Mouse (Mus musculus) heart, embryonic 16.5 days (tissue): ENCODE data around the gene Maz. TPM values are rescaled to one million over a fixed set of nuclear protein-coding genes. Genes with fewer than 3 reads are reported as not detected.

ENCODE experiments used
- ATAC-seq: fragments of 200-750 bp; cut with Nextera tagmentation; replicated peaks from 2 replicates; pipeline ENCODE4 v1.8.0; 2017; ENCODE audit warnings: moderate number of reproducible peaks; ENCODE audit not compliant: insufficient read depth, low FRiP score; ENCODE audit errors: extremely low read depth
- H3K27ac ChIP-seq: fragments of 300-500 bp; sonication (generic); 2 replicates; pipeline ENCODE4 v1.5.1; 2014; ENCODE audit warnings: mild to moderate bottlenecking, low read length, control low read depth, moderate library complexity
- H3K27me3 ChIP-seq: fragments of 300-500 bp; sonication (generic); 2 replicates; pipeline ENCODE4 v1.6.1; 2014; ENCODE audit warnings: low read length, mixed read lengths; ENCODE audit not compliant: control insufficient read depth, insufficient read depth
- H3K36me3 ChIP-seq: fragments of 300-500 bp; sonication (generic); 2 replicates; pipeline ENCODE4 v1.6.1; 2014; ENCODE audit not compliant: control insufficient read depth, insufficient read depth
- H3K4me1 ChIP-seq: fragments of 300-500 bp; sonication (generic); 2 replicates; pipeline ENCODE4 v1.6.1; 2014; ENCODE audit warnings: low read length, mixed read lengths; ENCODE audit not compliant: control insufficient read depth, insufficient read depth
- H3K4me2 ChIP-seq: fragments of 300-500 bp; sonication (generic); 2 replicates; pipeline ENCODE4 v1.6.1; 2014; ENCODE audit warnings: low read depth, mild to moderate bottlenecking, control low read depth, low read length
- H3K4me3 ChIP-seq: fragments of 300-500 bp; sonication (generic); 2 replicates; pipeline ENCODE4 v1.5.1; 2014; ENCODE audit warnings: mild to moderate bottlenecking, control low read depth, low read length
- H3K9ac ChIP-seq: fragments of 300-500 bp; sonication (generic); 2 replicates; pipeline ENCODE4 v1.6.1; 2014; ENCODE audit warnings: low read length, control low read depth
- H3K9me3 ChIP-seq: fragments of 300-500 bp; sonication (generic); replicated peaks from 2 replicates; pipeline ENCODE4 v1.6.1; 2016; ENCODE audit warnings: low read length; ENCODE audit not compliant: control insufficient read depth
- WGBS: fragments of 180-500 bp; shearing (Covaris S2); extraction: QIAGEN DNeasy Blood & Tissue Kit; methylation state at CpG from one replicate; pipeline ENCODE4 v1.1.7; 2014; 5-methylcytosine and 5-hydroxymethylcytosine counted together
- polyA plus RNA-seq: library from polyadenylated mRNA; unstranded; fragments of >200 nt; fragmentation: Nextera tagmentation; extraction: Ambion mirVana; gene quantifications from 2 replicates; pipeline ENCODE4 v1.2.1, GENCODE M21; 2015

Maz gene
- polyA plus RNA-seq, 1 experiment from 2014 or later: 31.5 TPM

DNA sequence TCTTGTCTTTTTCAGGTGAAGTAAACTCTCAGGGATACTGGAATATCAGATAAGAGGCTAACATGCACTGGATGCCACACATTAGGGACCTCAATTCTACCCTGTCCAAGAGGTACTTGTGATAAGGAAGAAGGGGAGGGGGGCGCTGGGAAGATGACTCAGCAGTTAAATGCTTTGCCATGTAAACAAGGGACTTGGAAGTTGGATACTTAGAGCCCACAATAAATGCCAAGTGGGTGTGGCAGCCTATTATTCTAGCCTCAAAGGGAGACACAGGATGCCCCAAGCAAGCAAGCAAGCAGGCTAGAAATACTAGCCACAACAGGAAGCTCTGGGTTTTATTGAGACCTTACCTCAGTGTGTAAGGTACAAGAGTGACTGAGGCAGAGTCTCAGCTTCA is 4.4 kb upstream of the Maz start:
- Histone ChIP-seq H3K27me3 (no peaks in the 10 kb centered on the region), H3K9me3 (no peaks in the 10 kb centered on the region), H3K36me3 (peaks cover 55% of the 10 kb centered on the region), H3K27ac (no peak overlapping the region), H3K4me3 (no peak overlapping the region), H3K4me2 (no peak overlapping the region), H3K9ac (no peak overlapping the region), H3K4me1 (peaks cover 7% of the 10 kb centered on the region)
- 60% methylated on average over 1 of the region's 1 CpGs for WGBS
- ATAC-seq: no peak

DNA sequence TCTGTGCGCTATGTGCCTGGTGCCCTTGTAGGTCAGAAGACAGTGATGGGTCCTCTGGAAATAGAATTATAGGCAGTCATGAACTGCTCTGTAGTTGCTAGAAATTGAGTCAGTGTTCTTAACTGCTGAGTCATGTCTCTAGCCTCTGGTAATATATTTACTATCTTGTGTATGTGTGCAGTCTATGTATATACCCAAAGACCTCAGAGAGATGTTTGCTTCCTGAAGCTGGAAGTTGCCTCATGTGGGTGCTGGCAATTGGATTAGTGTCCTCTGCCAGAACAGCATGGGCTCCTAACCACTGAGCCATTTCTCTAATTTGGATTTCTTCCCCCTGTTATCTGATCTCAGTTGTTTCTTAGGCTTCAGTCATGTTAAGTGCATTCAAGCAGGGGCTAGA is 3.3 kb upstream of the Maz start:
- Histone ChIP-seq H3K4me1 (peaks cover 7% of the 10 kb centered on the region), H3K9ac (no peak overlapping the region), H3K9me3 (no peaks in the 10 kb centered on the region), H3K4me3 (no peak overlapping the region), H3K4me2 (no peak overlapping the region), H3K27ac (no peak overlapping the region), H3K36me3 (peaks cover 51% of the 10 kb centered on the region), H3K27me3 (no peaks in the 10 kb centered on the region)
- WGBS: 100% methylated on average over 1 of the region's 1 CpGs
- no peak for ATAC-seq

DNA sequence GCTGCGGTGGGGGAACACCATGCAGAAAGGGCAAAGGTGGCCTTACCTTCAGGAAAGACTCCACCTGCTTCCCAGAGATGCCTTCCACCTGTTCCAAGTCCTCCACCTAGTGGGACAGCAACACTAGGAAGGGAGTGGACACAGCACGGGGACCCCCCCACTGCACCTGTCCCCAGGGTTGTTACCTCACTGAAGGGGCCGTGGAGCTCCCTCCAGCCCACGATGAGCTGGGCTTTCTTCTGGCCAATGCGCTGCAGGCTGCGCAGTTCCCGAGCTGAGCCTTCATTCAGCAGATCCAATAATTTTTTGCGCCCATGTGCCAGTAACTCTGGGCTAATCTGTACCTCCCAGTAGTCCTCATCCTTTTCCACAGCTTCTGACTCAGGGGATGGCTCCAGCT is 1.0 kb upstream of the Maz start:
- WGBS: 59% methylated on average over 8 of the region's 8 CpGs
- ATAC-seq: no peak
- Histone ChIP-seq H3K9me3 (no peaks in the 10 kb centered on the region), H3K4me1 (peaks cover 27% of the 10 kb centered on the region), H3K36me3 (peaks cover 41% of the 10 kb centered on the region), H3K27ac (peak overlapping the region; percentile 100), H3K9ac (peak overlapping the region; percentile 99), H3K4me3 (peak overlapping the region; percentile 94), H3K4me2 (peak overlapping the region; percentile 81), H3K27me3 (no peaks in the 10 kb centered on the region)

DNA sequence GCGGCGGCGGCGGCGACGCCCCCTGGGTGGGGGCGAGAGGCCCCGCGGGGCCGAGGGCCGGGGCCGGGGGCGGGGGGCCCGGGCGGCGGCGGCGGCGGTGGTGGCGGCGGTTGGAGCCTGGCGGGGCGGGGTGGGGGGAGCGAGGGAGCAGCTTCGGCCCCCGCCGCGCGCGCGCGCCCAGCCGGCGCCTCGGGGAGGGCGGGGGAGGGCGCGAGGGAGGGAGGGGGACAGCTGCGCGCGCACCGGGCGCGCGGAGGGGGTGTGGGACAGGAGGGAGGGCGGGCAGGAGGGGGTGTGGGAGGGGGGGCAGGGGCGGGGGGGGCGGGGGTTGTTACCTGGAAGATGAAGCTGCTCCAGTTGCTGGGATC is 237 bp downstream of the Maz start:
- Histone ChIP-seq H3K4me3 (peak overlapping the region; percentile 94), H3K4me2 (peak overlapping the region; percentile 92), H3K4me1 (peaks cover 37% of the 10 kb centered on the region), H3K36me3 (peaks cover 38% of the 10 kb centered on the region), H3K9me3 (no peaks in the 10 kb centered on the region), H3K27me3 (no peaks in the 10 kb centered on the region), H3K27ac (peak overlapping the region; percentile 100), H3K9ac (peak overlapping the region; percentile 99)
- WGBS: no CpG with 5 or more reads among the region's 48 CpGs
- ATAC-seq: no peak; the same call in 1 of the 2 replicates

DNA sequence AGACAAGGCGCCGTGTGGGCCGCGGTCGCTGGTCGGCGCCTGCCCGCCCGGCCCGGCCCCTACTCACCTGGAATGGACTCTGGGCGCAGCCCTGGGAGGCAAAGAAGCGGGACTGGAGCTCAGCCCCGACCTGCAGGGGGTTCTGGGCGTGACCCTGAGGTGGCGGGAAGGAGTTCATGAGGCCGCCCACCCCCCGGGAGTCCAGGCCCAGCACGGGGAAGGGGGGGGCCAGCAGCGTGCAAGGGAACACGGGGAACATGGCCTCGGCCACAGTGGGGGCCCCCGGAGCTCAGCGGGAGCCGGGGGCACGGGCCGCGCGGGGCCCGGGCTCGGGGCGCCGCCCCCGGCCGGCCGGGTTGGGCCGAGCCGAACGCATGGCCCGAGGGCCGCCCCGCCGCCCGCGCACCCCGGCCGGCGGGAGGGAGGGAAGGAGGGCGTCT is 656 bp downstream of the Maz start:
- H3K4me3 ChIP-seq: peak overlapping the region; percentile 94
- H3K4me2 ChIP-seq: peak overlapping the region; percentile 92
- peak overlapping the region; percentile 100 for H3K27ac ChIP-seq
- WGBS: under 1% methylated on average over 23 of the region's 48 CpGs
- peaks cover 41% of the 10 kb centered on the region for H3K4me1 ChIP-seq
- peak overlapping the region; percentile 99 for H3K9ac ChIP-seq
- ATAC-seq: peak; percentile 24
- no peaks in the 10 kb centered on the region for H3K9me3 ChIP-seq
- H3K36me3 ChIP-seq: peaks cover 36% of the 10 kb centered on the region
- H3K27me3 ChIP-seq: no peaks in the 10 kb centered on the region

DNA sequence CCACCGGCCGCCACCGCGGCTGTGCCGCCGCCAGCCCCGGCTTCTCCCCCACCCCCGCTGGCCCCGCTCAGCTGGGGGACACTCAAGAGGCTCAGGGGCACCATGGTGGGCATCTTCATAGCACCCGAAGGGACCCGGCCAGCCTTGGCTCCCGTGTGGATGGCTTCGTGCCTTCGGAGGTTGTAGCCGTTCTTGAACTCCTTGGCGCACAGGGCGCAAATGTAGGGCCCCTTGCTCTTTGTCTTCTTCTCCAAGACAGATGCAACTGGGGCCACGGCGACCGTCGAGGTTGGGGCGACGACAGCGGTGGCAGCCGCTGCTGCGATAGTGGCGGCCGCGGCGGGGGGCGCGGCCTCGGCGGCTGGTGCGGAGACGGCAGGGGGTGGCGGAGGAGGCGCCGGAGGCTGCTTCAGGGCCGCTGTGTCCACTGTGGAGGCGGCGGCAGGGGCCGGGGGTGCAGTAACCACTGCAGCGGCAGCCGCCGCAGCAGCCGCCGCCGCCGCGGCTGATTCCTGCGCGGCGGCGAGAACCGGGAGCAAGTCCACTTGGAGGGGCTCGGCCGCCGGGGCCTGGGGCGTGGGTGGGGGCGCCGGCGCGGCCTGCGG is 1.2 kb downstream of the Maz start:
- Histone ChIP-seq H3K36me3 (peaks cover 30% of the 10 kb centered on the region), H3K9me3 (no peaks in the 10 kb centered on the region), H3K4me3 (peak overlapping the region; percentile 94), H3K27me3 (no peaks in the 10 kb centered on the region), H3K27ac (peak overlapping the region; percentile 100), H3K4me1 (peaks cover 46% of the 10 kb centered on the region), H3K9ac (peak overlapping the region; percentile 99), H3K4me2 (peak overlapping the region; percentile 92)
- under 1% methylated on average over 58 of the region's 65 CpGs for WGBS
- no peak for ATAC-seq

DNA sequence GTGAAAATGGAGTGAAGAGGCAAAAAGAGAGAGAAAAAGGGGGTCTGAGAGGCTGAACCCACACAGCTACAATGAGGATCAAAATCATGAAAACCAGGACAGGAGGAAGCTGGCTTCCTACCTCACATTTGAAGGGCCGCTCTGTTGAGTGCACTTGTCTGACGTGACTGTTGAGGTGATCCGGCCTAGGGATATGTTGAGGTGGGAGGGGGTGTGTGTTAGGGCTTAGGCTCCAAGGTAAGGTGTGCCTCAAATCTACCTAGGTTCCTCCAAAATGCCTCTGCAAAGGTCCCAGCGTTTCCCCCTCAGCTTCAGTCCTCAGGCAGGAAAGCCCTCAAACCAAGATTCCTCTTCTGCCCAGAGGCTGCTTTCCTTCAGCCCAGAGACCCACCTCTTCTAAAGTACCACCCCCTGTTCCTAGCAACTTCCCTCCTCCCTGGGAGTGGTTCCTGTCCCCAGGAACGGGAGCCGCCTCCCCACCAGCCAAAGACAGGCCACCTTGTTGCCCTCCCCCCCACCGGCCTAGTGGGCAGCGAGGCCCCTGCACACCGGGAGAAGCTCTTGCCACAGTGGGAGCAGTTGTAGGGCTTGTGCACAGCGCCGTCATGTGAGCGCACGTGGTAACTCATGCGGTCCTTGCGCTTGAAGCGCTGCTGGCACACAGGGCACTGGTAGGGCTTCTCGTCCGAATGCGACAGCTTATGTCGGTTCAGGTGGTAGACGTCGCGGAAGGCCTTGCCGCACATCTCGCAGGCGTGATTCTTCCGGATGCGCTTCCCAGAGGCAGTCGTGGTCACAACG is 1.9 kb downstream of the Maz start:
- Histone ChIP-seq H3K9me3 (no peaks in the 10 kb centered on the region), H3K27ac (peak overlapping the region; percentile 100), H3K4me1 (peaks cover 51% of the 10 kb centered on the region), H3K36me3 (peaks cover 26% of the 10 kb centered on the region), H3K4me2 (peak overlapping the region; percentile 92), H3K9ac (peak overlapping the region; percentile 99), H3K27me3 (no peaks in the 10 kb centered on the region), H3K4me3 (peak overlapping the region; percentile 94)
- under 1% methylated on average over 30 of the region's 30 CpGs for WGBS
- ATAC-seq: peak; percentile 18

DNA sequence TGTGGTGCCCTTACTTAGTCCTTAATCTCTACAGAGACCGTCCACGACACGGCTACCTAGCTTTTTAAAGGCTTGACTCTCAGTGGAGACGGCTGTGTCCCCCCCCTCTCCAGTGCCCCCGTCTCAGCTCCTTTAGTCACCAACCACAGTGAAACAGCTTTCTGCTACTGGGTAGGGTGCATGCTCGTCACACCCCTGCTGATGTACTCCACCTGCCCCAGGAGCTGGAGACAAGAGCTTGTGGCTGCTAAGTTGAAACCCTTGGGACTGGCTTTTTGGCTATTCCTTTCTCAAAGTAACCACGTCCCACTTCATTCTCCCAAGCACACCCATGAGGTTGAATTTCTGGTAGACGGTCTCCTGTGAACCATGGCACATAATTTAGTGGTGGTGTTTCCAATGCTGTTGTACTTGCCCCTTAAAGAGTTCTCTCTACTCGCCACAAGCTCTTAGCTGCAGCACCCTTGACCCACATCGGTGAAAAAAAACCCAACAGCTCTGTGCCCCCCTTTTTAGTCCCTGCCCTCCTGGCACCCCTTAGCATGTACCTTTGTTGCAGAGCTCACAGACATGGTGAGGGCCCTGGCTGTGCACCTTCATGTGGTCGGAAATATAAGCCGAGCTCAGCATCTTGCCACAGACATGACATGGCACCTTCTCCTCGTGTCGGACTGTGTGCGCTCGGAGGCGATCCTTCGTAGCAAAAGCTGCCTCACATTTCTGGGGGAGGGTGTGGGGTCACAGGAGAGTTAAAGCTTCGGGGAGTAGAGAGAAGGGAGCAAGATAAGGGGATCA is 2.7 kb downstream of the Maz start:
- peak overlapping the region; percentile 94 for H3K4me3 ChIP-seq
- H3K9me3 ChIP-seq: no peaks in the 10 kb centered on the region
- H3K36me3 ChIP-seq: peaks cover 22% of the 10 kb centered on the region
- peak overlapping the region; percentile 100 for H3K27ac ChIP-seq
- ATAC-seq: no peak
- no peaks in the 10 kb centered on the region for H3K27me3 ChIP-seq
- peak overlapping the region; percentile 99 for H3K9ac ChIP-seq
- H3K4me2 ChIP-seq: peak overlapping the region; percentile 92
- peaks cover 51% of the 10 kb centered on the region for H3K4me1 ChIP-seq
- 20% methylated on average over 19 of the region's 19 CpGs for WGBS
